ENCODE assay signal across 8 mouse cellular contexts in the genomic region with DNA sequence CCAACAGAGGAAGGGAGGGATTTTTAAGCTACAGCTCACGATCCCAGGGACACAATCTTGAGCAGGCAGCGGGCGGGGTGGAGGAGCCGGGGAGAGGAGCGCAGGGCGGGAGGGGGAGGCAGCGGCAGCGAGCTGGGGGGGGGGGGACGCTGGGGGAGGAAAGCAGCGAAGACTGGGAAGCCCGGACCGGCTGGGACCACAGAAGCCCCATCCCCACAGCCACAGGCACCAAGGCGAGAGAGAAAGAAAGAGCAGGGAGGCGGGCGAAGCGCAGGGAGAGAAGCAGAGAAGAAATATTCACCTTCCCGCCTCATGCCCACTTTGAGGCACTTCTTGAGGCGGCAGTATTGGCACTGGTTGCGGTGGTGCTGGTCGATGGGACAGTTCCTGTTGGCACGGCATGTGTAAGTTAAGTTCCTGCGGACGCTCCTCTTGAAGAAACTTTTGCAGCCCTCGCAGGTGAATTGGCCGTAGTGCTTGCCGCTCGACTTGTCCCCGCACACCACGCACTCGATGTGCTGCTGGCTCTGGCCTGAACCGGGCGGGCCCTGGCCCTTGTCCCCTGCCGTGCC. TPM values are rescaled to one million over a fixed set of nuclear protein-coding genes. Genes with fewer than 3 reads are reported as not detected.
DNase-seq lines count a peak whose midpoint lies in the region; ATAC-seq and TF ChIP-seq lines count a peak whose summit lies in the region.

No protein-coding gene starts in this region.

- H3K4me1 ChIP-seq in kidney, embryonic 16.5 days (ENCODE audit: insufficient read depth, low read length): peaks cover 21% of the 10 kb centered on the region
- no peaks in the 10 kb centered on the region for H3K4me1 ChIP-seq in embryonic facial prominence, embryonic 11.5 days (ENCODE audit: control insufficient read depth, insufficient read depth, low read length)
- no peaks in the 10 kb centered on the region; the same call in 1 of the 2 replicates for H3K4me1 ChIP-seq in hindbrain, embryonic 14.5 days (replicated peaks; ENCODE audit: control insufficient read depth, insufficient read depth, low read length)
- no peaks in the 10 kb centered on the region for H3K4me1 ChIP-seq in lung, postnatal 0 days (ENCODE audit: insufficient read depth, low read depth, low read length)

- POLR2A ChIA-PET in Patski (lab: Charles Lee): interaction anchor here (0.9 kb wide), 1 partner anchor 13 kb away, joined by 3 read pairs; no protein-coding TSS in a partner anchor

- CTCF ChIA-PET in Patski (lab: Charles Lee): no interaction called here

- no peaks in the 10 kb centered on the region for H3K9me3 ChIP-seq in kidney, embryonic 16.5 days (ENCODE audit: low read length)
- no peaks in the 10 kb centered on the region for H3K9me3 ChIP-seq in embryonic facial prominence, embryonic 11.5 days (replicated peaks; ENCODE audit: control insufficient read depth, low read length)
- no peaks in the 10 kb centered on the region for H3K9me3 ChIP-seq in hindbrain, embryonic 14.5 days (ENCODE audit: control insufficient read depth, low read length)
- no peaks in the 10 kb centered on the region for H3K9me3 ChIP-seq in lung, postnatal 0 days (ENCODE audit: low read length)

- H3K9ac ChIP-seq in kidney, embryonic 16.5 days (replicated peaks; ENCODE audit: low read length): peak overlapping the region; percentile 97
- H3K9ac ChIP-seq in embryonic facial prominence, embryonic 11.5 days (replicated peaks; ENCODE audit: low read length): peak overlapping the region; percentile 100
- peak overlapping the region; percentile 100 for H3K9ac ChIP-seq in hindbrain, embryonic 14.5 days
- peak overlapping the region; percentile 29; the same call in 1 of the 2 replicates for H3K9ac ChIP-seq in lung, postnatal 0 days (replicated peaks; ENCODE audit: low read depth)

- no peak for ATAC-seq in kidney, embryonic 16.5 days (ENCODE audit: low FRiP score, low TSS enrichment)
- peak; percentile 4 for ATAC-seq in Patski
- no peak for ATAC-seq in embryonic facial prominence, embryonic 11.5 days (replicated peaks; ENCODE audit: insufficient number of reproducible peaks, low FRiP score, low TSS enrichment, low read depth)
- ATAC-seq in hindbrain, embryonic 14.5 days (ENCODE audit: low FRiP score): no peak
- ATAC-seq in lung, postnatal 0 days: no peak

- peak overlapping the region; percentile 99 for H3K27ac ChIP-seq in kidney, embryonic 16.5 days (ENCODE audit: low read length)
- H3K27ac ChIP-seq in embryonic facial prominence, embryonic 11.5 days (replicated peaks; ENCODE audit: low read depth, low read length): peak overlapping the region; percentile 100
- peak overlapping the region; percentile 100 for H3K27ac ChIP-seq in hindbrain, embryonic 14.5 days
- H3K27ac ChIP-seq in lung, postnatal 0 days (ENCODE audit: low read length): no peak overlapping the region

- no peak for DNase-seq in kidney, adult 8-10 months
- no peak for DNase-seq in Patski (ENCODE audit: low read depth, low spot score)
- DNase-seq in embryonic facial prominence, embryonic 11.5 days (ENCODE audit: low spot score): no peak
- peak; percentile 59 for DNase-seq in hindbrain, embryonic 14.5 days (ENCODE audit: low spot score)
- DNase-seq in lung, postnatal 0 days (ENCODE audit: low spot score): peak; percentile 25
- DNase-seq in B cell, adult 2 months: no peak
- DNase-seq in spleen, postnatal 14 days (ENCODE audit: low spot score in 2 of 2): no peak

- no peaks in the 10 kb centered on the region for H3K36me3 ChIP-seq in kidney, embryonic 16.5 days (ENCODE audit: insufficient read depth, low read length)
- no peaks in the 10 kb centered on the region for H3K36me3 ChIP-seq in embryonic facial prominence, embryonic 11.5 days (replicated peaks; ENCODE audit: control insufficient read depth, insufficient read depth, low read depth, low read length)
- peaks cover 20% of the 10 kb centered on the region for H3K36me3 ChIP-seq in hindbrain, embryonic 14.5 days (replicated peaks; ENCODE audit: control insufficient read depth, insufficient read depth)
- H3K36me3 ChIP-seq in lung, postnatal 0 days (ENCODE audit: insufficient read depth, low read length): no peaks in the 10 kb centered on the region

- no peaks in the 10 kb centered on the region for H3K27me3 ChIP-seq in kidney, embryonic 16.5 days (ENCODE audit: insufficient read depth, low read length)
- H3K27me3 ChIP-seq in Patski: no peaks in the 10 kb centered on the region
- no peaks in the 10 kb centered on the region for H3K27me3 ChIP-seq in embryonic facial prominence, embryonic 11.5 days (ENCODE audit: control insufficient read depth, insufficient read depth, low read length)
- H3K27me3 ChIP-seq in hindbrain, embryonic 14.5 days (ENCODE audit: control insufficient read depth, insufficient read depth, low read length): no peaks in the 10 kb centered on the region
- H3K27me3 ChIP-seq in lung, postnatal 0 days (replicated peaks; ENCODE audit: insufficient read depth, low read length): peaks cover 26% of the 10 kb centered on the region

- no peak for TF ChIP-seq CTCF in Patski (IDR thresholded peaks at IDR 0.05)
- no peak for TF ChIP-seq CTCF in lung, postnatal 0 days (IDR thresholded peaks at IDR 0.05)

- no peak for TF ChIP-seq EP300 in lung, postnatal 0 days (IDR thresholded peaks at IDR 0.05)

- 0% methylated on average over 25 of the region's 33 CpGs for WGBS in kidney, embryonic 16.5 days
- WGBS in embryonic facial prominence, embryonic 11.5 days: under 1% methylated on average over 27 of the region's 33 CpGs
- under 1% methylated on average over 25 of the region's 33 CpGs for WGBS in hindbrain, embryonic 14.5 days
- WGBS in lung, postnatal 0 days: 2% methylated on average over 27 of the region's 33 CpGs

- in situ Hi-C loops in Patski (cut with MboI; ENCODE audit: low pct_unique_long_range_greater_than_20kb): loop anchor here (25.0 kb wide), 1 partner anchor 311 kb away; no protein-coding TSS in a partner anchor

- H3K4me2 ChIP-seq in kidney, embryonic 16.5 days (replicated peaks; ENCODE audit: low read depth, low read length): peak overlapping the region; percentile 79
- H3K4me2 ChIP-seq in embryonic facial prominence, embryonic 11.5 days (ENCODE audit: low read depth, low read length): peak overlapping the region; percentile 80
- peak overlapping the region; percentile 90 for H3K4me2 ChIP-seq in hindbrain, embryonic 14.5 days (replicated peaks)
- H3K4me2 ChIP-seq in lung, postnatal 0 days (replicated peaks; ENCODE audit: low read depth, low read length): peak overlapping the region; percentile 85

- peak overlapping the region; percentile 89 for H3K4me3 ChIP-seq in kidney, embryonic 16.5 days (ENCODE audit: low read length)
- H3K4me3 ChIP-seq in embryonic facial prominence, embryonic 11.5 days (ENCODE audit: low read depth, low read length): peak overlapping the region; percentile 96
- H3K4me3 ChIP-seq in hindbrain, embryonic 14.5 days (replicated peaks; ENCODE audit: low read length): peak overlapping the region; percentile 99
- H3K4me3 ChIP-seq in lung, postnatal 0 days (ENCODE audit: low read depth, low read length): peak overlapping the region; percentile 66

RNA-seq across cellular contexts. Expression of gene Nr2f1, which starts 1.7 kb away (rescaled TPM):
- polyA plus RNA-seq in kidney, embryonic 16.5 days (2015; fragmentation: Nextera tagmentation; extraction: Ambion mirVana): 12.3 and 15.5 TPM in 2 replicates
- polyA plus RNA-seq in Patski (2021): 8.1 TPM
- 56.1 and 57.3 TPM in 2 replicates for polyA plus RNA-seq in embryonic facial prominence, embryonic 11.5 days (2014; fragmentation: Nextera tagmentation; extraction: Ambion mirVana)
- polyA plus RNA-seq in hindbrain, embryonic 14.5 days (2014; fragmentation: Nextera tagmentation; extraction: Ambion mirVana): 64.3 and 70.7 TPM in 2 replicates
- 3.6 and 4.0 TPM in 2 replicates for polyA plus RNA-seq in lung, postnatal 0 days (2015; fragmentation: Nextera tagmentation; extraction: Ambion mirVana)

Comparison
In these comparisons a context has a peak if more than half of its experiments do, and no peak if none do; other contexts are left out.
1. H3K9ac ChIP-seq: peak in every context shown above with its lines; median percentile 100 in embryonic facial prominence, embryonic 11.5 days; 100 in hindbrain, embryonic 14.5 days; 97 in kidney, embryonic 16.5 days; 29 in lung, postnatal 0 days.
2. DNase-seq: peak in hindbrain, embryonic 14.5 days (single experiment) and lung, postnatal 0 days (single experiment); none in kidney, adult 8-10 months (0 of 2), Patski (single experiment), embryonic facial prominence, embryonic 11.5 days (single experiment), B cell, adult 2 months (0 of 2) and spleen, postnatal 14 days (0 of 2).
3. Peak in every context shown above with its lines, with median percentiles within 50 percentile points of each other: H3K4me2 ChIP-seq and H3K4me3 ChIP-seq.